Mouse (Mus musculus) layer of hippocampus, adult 2 months (tissue): ENCODE results near the gene Smarcad1. TPM values are rescaled to one million over a fixed set of nuclear protein-coding genes. Genes with fewer than 3 reads are reported as not detected.
A peak's percentile ranks its signal among the peaks of the same experiment; 100 is the strongest.
"Not testable (repeated sequence)": the region's sequence is repeated elsewhere in the genome, so short reads cannot be mapped to it uniquely, and the experiment has no call there.

Experiments
- DNase-seq, 2 experiments: peaks; one replicate each; pipeline ENCODE4 v3.0.0; 2022; ENCODE audit warnings: low spot score in 2 of 2
- H3K27ac ChIP-seq: fragments of 200-600 bp; 2 replicates; pipeline ENCODE4 v1.8.1; 2022
- H3K4me3 ChIP-seq: fragments of 200-600 bp; 2 replicates; pipeline ENCODE4 v1.8.1; 2022; ENCODE audit warnings: mild to moderate bottlenecking
- CTCF ChIP-seq: fragments of 200-600 bp; conservative IDR thresholded peaks from 2 replicates; pipeline ENCODE4 v1.8.1; 2022; ENCODE audit warnings: antibody characterized with exemption, mild to moderate bottlenecking, moderate library complexity
- total RNA-seq, 2 experiments: library from RNA; stranded (reverse); gene quantifications; 2 replicates each; pipeline ENCODE4 v1.2.3; 2021

Smarcad1 gene
- total RNA-seq, 2 experiments from 2014 or later: 40.4 to 50.3 TPM

DNA sequence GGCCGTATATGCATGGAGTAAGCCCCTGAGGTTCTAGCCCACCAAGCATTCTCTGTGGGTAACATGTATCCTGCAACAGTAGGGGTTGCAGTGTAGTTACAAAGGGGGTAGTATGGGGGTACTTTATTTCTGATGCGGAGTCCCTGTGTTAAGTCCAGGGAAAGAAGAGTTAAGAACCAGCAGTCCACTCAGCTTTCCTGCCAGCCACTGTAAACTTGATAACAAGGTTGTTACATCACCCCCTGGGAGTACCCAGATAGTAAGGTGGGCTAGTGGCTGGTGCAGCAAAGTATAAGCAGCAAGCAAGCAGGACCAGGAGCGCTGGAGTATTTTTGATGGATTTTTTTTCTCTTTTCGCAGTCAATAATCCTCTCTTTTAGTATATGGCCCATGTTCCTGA is 17.3 kb upstream of the Smarcad1 start:
- no peak overlapping the region for H3K4me3 ChIP-seq
- TF ChIP-seq CTCF: no peak
- DNase-seq: no peak

GRCm38 (mm10) chr6:65034661-65035060 is 7.7 kb upstream of the Smarcad1 start:
- Histone ChIP-seq H3K27ac (no peak overlapping the region), H3K4me3 (no peak overlapping the region)
- DNase-seq: no peak
- TF ChIP-seq CTCF: no peak

More for the DNA sequence above, 17.3 kb upstream of the Smarcad1 start:
- no peak overlapping the region for H3K27ac ChIP-seq

GRCm38 (mm10) chr6:65035469-65035868 is 6.9 kb upstream of the Smarcad1 start:
- no peak for DNase-seq
- no peak for TF ChIP-seq CTCF
- H3K4me3 ChIP-seq: no peak overlapping the region
- H3K27ac ChIP-seq: no peak overlapping the region

- peak overlapping the region; percentile 90 for H3K4me3 ChIP-seq
- peak in 1 of 2 experiments; percentile 17 for DNase-seq
- H3K27ac ChIP-seq: peak overlapping the region; percentile 99
- no peak for TF ChIP-seq CTCF
These were observed 451 bp upstream of the Smarcad1 start for GRCm38 (mm10) chr6:65041932-65042331.

DNA sequence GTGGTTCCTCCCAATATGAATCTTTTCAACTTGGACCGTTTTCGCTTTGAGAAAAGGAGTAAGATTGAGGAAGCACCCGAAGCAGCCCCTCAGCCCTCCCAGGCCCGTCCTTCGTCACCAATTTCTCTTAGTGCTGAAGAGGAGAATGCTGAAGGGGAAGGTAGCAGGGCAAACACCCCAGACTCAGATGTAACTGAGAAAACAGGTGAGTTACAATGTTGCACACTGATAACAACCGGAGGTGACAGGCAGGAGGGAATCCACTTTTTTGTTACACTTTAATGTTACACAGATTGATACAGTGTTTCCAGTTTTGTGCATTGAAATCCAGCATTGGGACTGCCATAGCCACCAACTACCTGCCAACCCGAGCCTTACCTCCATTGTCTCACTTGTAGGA is 858 bp downstream of the Smarcad1 start:
- TF ChIP-seq CTCF: no peak
- peak overlapping the region; percentile 99 for H3K27ac ChIP-seq
- no peak for DNase-seq
- peak overlapping the region; percentile 90 for H3K4me3 ChIP-seq

- no peak for DNase-seq
- Histone ChIP-seq H3K27ac (no peak overlapping the region), H3K4me3 (no peak overlapping the region)
- peak; percentile 71 for TF ChIP-seq CTCF
These were observed 6.7 kb downstream of the Smarcad1 start for GRCm38 (mm10) chr6:65049100-65049499.

- DNase-seq: no peak
- Histone ChIP-seq H3K27ac (no peak overlapping the region), H3K4me3 (no peak overlapping the region)
- TF ChIP-seq CTCF: no peak
These were observed 14.2 kb downstream of the Smarcad1 start for GRCm38 (mm10) chr6:65056620-65057019.

DNA sequence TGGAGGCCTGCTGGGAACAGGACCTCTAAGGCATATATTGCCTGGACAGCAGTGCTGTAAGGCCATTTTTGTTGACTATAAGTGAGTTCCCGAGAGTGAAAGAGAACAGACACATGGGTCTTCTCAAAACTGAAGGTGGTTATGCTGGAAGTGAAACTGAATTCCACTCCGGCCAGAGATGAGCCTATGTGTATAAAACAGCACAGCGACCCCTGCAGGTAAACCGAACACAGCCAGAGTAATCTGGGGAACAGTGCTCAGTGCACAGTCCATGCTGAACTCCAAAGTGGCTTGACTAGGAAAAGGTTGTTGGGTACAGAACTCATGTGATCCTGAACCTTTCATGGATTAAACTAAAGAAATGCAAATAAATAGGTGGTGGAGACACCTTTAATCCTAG is 14.8 kb downstream of the Smarcad1 start:
- H3K4me3 ChIP-seq, H3K27ac ChIP-seq, DNase-seq: not testable (repeated sequence)
- TF ChIP-seq CTCF: peak; percentile 28

DNA sequence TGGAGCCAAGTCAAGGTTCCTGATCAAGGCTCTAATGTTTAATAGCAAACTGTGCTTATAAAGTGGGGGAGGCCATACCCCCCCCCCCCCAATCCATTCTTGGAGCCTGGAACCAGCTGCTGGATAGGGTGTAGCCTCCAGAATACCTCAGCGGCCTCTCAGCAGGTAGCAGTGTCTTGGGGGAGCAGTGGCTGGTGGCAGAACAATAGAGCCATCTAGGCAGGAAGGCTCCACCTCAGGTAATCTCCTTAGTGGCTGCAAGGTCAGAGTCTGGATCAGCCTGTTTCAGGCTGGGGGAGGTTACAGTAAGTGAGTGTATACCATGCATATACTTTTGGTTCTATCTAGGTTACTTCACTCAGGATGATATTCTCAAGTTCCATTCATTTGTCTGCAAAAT is 18.7 kb downstream of the Smarcad1 start:
- Histone ChIP-seq H3K27ac (no peak overlapping the region), H3K4me3 (no peak overlapping the region)
- no peak for TF ChIP-seq CTCF
- no peak for DNase-seq

- peak; percentile 24 to 30 for DNase-seq
- peak overlapping the region; percentile 44; the same call in 1 of the 2 replicates for H3K27ac ChIP-seq
- no peak for TF ChIP-seq CTCF
- H3K4me3 ChIP-seq: no peak overlapping the region
These were observed 32.8 kb downstream of the Smarcad1 start for GRCm38 (mm10) chr6:65075201-65075600.

- Histone ChIP-seq H3K27ac (no peak overlapping the region), H3K4me3 (no peak overlapping the region)
- no peak for DNase-seq
- TF ChIP-seq CTCF: peak; percentile 78
These were observed 36.8 kb downstream of the Smarcad1 start for GRCm38 (mm10) chr6:65079139-65079538.

DNA sequence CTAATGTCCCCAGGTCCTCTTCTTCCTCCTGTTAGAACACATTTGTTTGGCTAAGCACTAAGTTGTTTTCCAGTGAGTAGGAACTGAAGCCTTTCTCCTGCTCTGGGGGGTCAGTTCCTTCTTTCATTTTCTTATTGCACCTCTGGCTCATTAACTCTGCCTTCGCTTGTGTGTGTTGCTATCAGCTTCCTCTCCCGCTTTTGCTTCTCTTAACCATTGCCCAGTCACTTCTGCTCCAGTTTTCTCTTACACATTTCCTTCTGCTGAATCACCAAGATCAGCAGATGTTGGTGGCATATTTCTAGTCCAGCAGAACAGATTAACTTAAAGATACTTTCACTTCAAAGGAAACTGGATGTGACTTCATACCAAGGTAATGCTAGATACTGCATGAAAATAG is 72.5 kb downstream of the Smarcad1 start:
- no peak for DNase-seq
- TF ChIP-seq CTCF: no peak
- Histone ChIP-seq H3K27ac (no peak overlapping the region), H3K4me3 (no peak overlapping the region)

- TF ChIP-seq CTCF: no peak
- Histone ChIP-seq H3K4me3 (no peak overlapping the region), H3K27ac (peak overlapping the region; percentile 39; the same call in 1 of the 2 replicates)
- no peak for DNase-seq
These were observed 75.2 kb downstream of the Smarcad1 start for GRCm38 (mm10) chr6:65117540-65117939.

- Histone ChIP-seq H3K4me3 (no peak overlapping the region), H3K27ac (no peak overlapping the region)
- peak; percentile 95 for TF ChIP-seq CTCF
- peak; percentile 49 to 59 for DNase-seq
These were observed 83.8 kb downstream of the Smarcad1 start for GRCm38 (mm10) chr6:65126074-65126726.
